Mouse (Mus musculus): ENCODE results near the gene Snrk.

- TF ChIP-seq EP300 (IDR thresholded peaks at IDR 0.05; ENCODE audit: low read depth in 1 of 2, low read length in 2 of 2), result no peak
- TF ChIP-seq KAT2A (conservative IDR thresholded peaks at IDR 0.05; ENCODE audit: low read depth, low read length), result no peak
- no peak for TF ChIP-seq RAD21 (IDR thresholded peaks at IDR 0.05; ENCODE audit: low read depth, low read length)
- TF ChIP-seq MAX (IDR thresholded peaks at IDR 0.05; ENCODE audit: low read length), result no peak
- TF ChIP-seq MAZ (IDR thresholded peaks at IDR 0.05; ENCODE audit: low read depth, low read length), result no peak
- TF ChIP-seq SMC3 (IDR thresholded peaks at IDR 0.05; ENCODE audit: low read depth, low read length), result no peak
- no peak for TF ChIP-seq TCF12 (IDR thresholded peaks at IDR 0.05; ENCODE audit: low read depth, low read length)
- no peak for TF ChIP-seq GATA1 (IDR thresholded peaks at IDR 0.05; ENCODE audit: low read depth, low read length)
- no peak for TF ChIP-seq POLR2A (IDR thresholded peaks at IDR 0.05; ENCODE audit: control insufficient read depth in 1 of 2, insufficient read depth in 1 of 2, low read depth in 1 of 2, low read length in 2 of 2, poor library complexity in 1 of 2)
These were observed 25.3 kb upstream of the Snrk start for GRCm38 (mm10) chr9:122091782-122092228.
